Mouse (Mus musculus) brain, embryonic 14.5 days (tissue): Measurements from ENCODE around the gene Klrg1.

ENCODE experiments used
- CTCF ChIP-seq: fragments of 200-500 bp; IDR thresholded peaks from 2 replicates; pipeline ENCODE4 v1.5.1; 2012; ENCODE audit warnings: inconsistent platforms, mild to moderate bottlenecking, moderate library complexity, borderline replicate concordance; ENCODE audit not compliant: insufficient read depth, insufficient read length; ENCODE audit errors: extremely low read depth
- POLR2A ChIP-seq: fragments of 200-500 bp; IDR thresholded peaks from 2 replicates; pipeline ENCODE4 v1.6.1; 2012; ENCODE audit warnings: mild to moderate bottlenecking, inconsistent platforms, borderline replicate concordance; ENCODE audit not compliant: poor library complexity, insufficient read depth, insufficient read length, severe bottlenecking; ENCODE audit errors: extremely low read depth

DNA sequence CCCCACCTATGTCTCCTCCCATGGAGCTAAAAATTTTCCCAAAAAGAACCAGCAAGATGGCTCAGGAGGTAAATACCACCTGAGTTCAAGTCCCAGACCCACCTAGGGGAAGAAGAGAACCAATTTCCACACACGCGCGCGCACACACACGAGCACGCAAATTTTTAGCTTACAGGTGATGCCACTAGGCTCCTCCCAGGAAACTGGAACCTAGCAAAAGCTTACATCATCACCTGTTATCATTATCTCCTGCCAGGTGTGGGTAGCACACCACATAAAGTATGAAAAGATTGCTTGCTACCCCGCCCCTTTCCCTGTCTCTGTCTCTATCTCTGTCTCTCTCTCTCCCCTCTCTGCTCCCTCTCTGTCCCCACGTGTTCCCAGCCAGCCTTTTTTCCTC, 10.4 kb upstream of the Klrg1 start:
- TF ChIP-seq CTCF (no peak), POLR2A (no peak)
